Mouse (Mus musculus) ES-E14 (cell line): Measurements from ENCODE around the gene Clec16a.

Experiments
- HCFC1 ChIP-seq: IDR thresholded peaks from 2 replicates; pipeline ENCODE4 v1.6.1; 2012; ENCODE audit warnings: low read length, inconsistent platforms, borderline replicate concordance; ENCODE audit not compliant: insufficient read depth
- MAFK ChIP-seq: IDR thresholded peaks from 2 replicates; pipeline ENCODE4 v1.6.1; 2014; ENCODE audit warnings: mild to moderate bottlenecking, low read depth, low read length, inconsistent platforms; ENCODE audit not compliant: insufficient read depth
- ZC3H11A ChIP-seq: IDR thresholded peaks from 2 replicates; pipeline ENCODE4 v1.6.1; 2012; ENCODE audit warnings: low read depth, mild to moderate bottlenecking, inconsistent platforms, low read length, borderline replicate concordance

DNA sequence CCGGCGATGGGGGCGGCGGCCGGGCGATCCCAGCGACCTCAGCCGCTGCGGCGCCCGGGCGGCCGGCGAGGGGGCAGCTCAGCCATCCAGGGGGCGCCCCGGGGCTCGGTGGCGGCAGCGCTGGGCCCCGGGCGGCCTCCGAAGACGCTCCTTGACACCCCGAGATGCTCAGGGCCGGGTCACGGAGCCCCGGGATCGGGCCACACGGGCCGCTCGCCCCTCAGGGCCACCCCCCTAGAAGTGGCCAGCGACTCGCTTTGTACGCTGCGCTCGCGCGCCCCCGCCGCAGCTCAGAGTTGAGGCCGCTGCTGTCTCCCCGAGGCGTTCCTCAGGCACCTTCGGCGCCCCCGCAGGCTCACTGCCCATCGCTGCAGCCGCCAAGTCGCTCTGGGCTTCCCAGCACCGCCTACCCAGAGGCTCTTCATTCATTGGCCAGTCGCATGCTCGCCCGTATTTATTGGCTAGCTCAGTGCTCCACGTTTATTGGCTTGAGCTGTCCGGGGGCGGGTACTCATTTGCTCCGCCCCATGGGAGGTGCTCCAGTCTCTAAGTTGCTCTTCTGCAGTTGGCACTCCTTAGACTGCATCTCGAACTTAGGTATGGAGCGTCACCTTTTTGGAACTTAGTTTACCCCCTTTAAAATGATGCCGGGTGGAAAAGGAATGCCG is 2.3 kb upstream of the Clec16a start, which contains the start of gene Dexi:
- TF ChIP-seq HCFC1 (peak; percentile 23; the same call in 1 of the 2 replicates), ZC3H11A (no peak), MAFK (no peak)
